Mouse (Mus musculus): ENCODE measurements around the gene Adgrl2.

DNA sequence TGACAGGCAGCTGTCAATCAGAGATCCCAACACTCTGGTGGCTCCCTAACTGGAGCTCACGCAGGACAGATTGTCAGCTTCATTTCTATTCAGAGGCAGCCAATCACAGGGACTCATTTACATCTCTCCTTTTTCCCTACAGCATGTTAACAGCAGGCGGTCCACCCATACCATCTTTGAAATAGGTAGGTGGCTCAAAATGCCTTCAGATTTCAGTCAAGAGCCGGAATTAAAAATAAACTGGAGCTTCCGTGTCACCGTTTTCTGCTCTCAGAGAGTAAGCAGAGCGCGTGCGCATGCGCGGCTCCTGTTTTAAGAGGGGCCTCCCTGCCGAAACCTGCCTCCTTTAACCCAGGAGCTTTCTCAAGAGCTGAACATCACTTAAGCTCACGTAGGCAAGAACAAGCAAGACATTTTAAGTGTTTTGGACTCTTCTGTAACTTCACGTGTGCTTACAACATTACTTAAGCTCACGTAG lies 67.7 kb downstream of the Adgrl2 start:
- TF ChIP-seq MAFK (IDR thresholded peaks at IDR 0.05; ENCODE audit: insufficient read depth, low read depth, low read length), result no peak
- TF ChIP-seq ZC3H11A (IDR thresholded peaks at IDR 0.05; ENCODE audit: borderline replicate concordance, low read depth, low read length), result no peak
- TF ChIP-seq ZNF384 (IDR thresholded peaks at IDR 0.05; ENCODE audit: low read depth, low read length), result no peak
- TF ChIP-seq CHD2 (IDR thresholded peaks at IDR 0.05; ENCODE audit: low read depth, low read length), result no peak
- no peak for TF ChIP-seq HCFC1 (IDR thresholded peaks at IDR 0.05; ENCODE audit: borderline replicate concordance, insufficient read depth, low read length)

All from ES-E14 (cell line).